Mouse (Mus musculus) lung, adult 2 months (tissue): ENCODE data around the gene Gm29609.

Experiments used
- CTCF ChIP-seq: fragments of 200-500 bp; IDR thresholded peaks from 2 replicates; pipeline ENCODE4 v1.5.1; 2011; ENCODE audit warnings: mild to moderate bottlenecking, low read length, control low read depth; ENCODE audit not compliant: insufficient read depth
- POLR2A ChIP-seq: fragments of 200-500 bp; IDR thresholded peaks from 2 replicates; pipeline ENCODE4 v1.6.1; 2011; ENCODE audit warnings: low read depth, mild to moderate bottlenecking, control low read depth, low read length, borderline replicate concordance; ENCODE audit errors: extremely low read depth

GRCm38 (mm10) chr5:31095711-31096480, 83.8 kb downstream of the Gm29609 start:
- no peak for TF ChIP-seq CTCF
- TF ChIP-seq POLR2A: no peak
